Mouse (Mus musculus): Measurements from ENCODE around the gene Kdm1a.

GRCm38 (mm10) chr4:136599869-136600268 is 2.7 kb downstream of the Kdm1a start:
- no peak for TF ChIP-seq GATA1 (IDR thresholded peaks at IDR 0.05; ENCODE audit: borderline replicate concordance, low read length)
- TF ChIP-seq FLI1 (IDR thresholded peaks at IDR 0.05; ENCODE audit: low read length), result no peak
